Mouse (Mus musculus): ENCODE measurements at regions not wholly inside any gene's neighbourhood (a gene's known extent, or its start where the extent isn't known, plus 50 kb on each side); places are given as distances from the start of the nearest gene placed in this dataset.

DNA sequence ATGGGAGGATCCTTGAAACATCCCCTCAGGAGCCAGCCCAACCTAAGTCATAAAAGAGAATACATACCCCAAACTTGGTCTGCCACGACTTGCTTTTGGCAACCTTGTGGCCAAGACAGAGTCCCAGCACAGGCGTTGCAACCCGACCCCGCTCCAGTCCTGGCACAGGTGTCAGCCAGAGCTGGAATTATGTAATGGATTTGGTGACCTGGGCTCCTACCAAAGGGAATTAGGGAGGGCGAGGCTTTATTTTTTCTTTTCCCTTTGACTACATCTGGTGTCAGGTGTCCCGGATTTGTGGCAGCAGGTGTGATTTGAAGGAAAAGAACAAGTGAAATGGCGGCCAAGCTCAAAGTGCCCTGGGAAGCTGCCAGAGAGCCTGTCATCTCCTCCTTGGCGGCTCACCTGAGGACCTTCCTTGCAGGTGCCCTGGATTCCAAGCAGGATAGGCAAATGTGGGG, 212.9 kb downstream of the Mef2c start:
- no peak for DNase-seq

DNA sequence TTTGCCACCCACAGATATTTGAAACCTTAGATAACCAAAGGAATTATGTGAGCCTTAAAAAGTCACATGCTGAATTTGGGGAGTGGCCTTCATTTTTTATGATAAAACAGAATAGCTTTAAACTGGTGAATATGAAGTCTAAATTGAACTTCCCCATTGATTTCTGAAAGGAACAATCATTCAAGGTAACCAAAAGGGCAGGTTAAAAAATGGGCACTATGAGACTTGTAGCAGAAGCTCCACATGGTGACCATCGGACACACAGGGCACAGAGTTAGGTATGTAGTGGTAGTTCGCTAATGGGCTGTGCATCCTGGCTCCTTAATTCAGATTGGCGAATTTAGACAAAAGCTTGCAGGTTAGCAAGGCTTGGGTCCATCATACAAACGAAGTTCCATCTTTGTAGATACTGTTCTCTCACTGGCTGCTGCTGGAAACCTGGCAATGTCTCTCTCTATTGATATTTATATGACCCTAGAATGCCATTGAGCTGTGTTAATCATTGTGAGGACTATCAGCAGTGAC, 213.9 kb downstream of the Mef2c start:
- DNase-seq = no peak

GRCm38 (mm10) chr13:83718431-83719410, 214.9 kb downstream of the Mef2c start:
- DNase-seq = no peak

- no peak for DNase-seq
These were observed 215.9 kb downstream of the Mef2c start for GRCm38 (mm10) chr13:83719635-83720291.

DNA sequence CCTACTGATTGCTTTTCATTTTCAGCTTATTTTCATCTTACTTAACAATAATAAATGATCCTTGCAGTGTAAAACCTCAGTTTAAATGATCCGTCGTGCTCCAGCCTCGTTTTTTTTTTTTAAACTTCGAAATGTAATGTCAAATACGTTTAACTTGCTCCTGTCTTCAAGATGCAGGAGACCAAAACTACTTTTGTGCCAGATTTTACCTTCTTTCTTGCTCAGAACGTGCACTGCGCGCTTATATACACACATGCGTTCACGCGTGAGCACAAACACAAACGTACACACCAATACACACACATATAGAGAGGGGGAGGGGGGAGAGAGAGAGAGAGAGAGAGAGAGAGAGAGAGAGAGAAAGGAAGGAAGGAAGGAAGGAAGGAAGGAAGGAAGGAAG, 216.5 kb downstream of the Mef2c start:
- no peak for DNase-seq

- peak; percentile 37 to 44 for DNase-seq
These were observed 217.1 kb downstream of the Mef2c start for GRCm38 (mm10) chr13:83720883-83721371.

DNA sequence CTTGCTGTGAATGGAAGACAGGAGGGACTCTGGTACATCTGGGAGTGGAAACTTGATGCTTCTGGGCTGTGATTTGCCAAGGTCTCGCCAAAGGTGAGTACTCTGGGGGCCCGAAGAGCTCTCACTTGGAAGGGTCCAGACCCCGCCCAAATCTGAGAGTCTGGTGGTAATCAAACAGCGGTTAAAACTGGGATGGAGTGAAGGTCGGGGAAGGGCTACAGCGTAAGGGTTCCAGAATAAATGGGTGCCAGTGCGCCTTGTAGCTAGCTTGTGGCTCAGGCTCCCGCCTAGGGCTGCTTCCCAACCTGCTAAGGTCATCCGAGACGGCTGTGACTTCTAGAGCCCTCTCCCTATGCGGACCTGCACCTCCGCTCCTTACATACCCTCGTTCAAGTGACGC, 217.7 kb downstream of the Mef2c start:
- no peak for DNase-seq

GRCm38 (mm10) chr13:83722241-83722640, 218.4 kb downstream of the Mef2c start:
- no peak for DNase-seq

- DNase-seq = no peak
These were observed 219.0 kb downstream of the Mef2c start for GRCm38 (mm10) chr13:83722791-83723190.

DNA sequence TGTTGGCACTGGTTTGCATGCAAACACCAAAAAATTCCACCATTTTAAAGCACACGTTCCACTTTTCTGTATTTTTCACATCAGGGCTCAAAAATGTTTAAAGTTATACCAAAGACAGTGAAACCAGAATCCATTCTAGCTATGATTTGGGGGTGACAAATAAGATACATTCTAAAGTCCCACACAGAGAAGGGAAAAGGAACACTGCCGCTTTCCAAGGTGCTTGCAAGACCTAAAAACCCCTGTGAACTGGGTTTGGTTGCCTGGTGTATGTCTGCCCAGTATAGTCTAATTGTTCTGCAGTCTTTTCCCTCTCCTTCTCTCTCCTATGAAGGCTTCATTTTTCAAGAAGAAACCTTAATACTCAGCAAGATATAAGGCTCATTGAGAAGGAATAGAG, 219.6 kb downstream of the Mef2c start:
- DNase-seq = no peak

- no peak for DNase-seq
These were observed 220.4 kb downstream of the Mef2c start for GRCm38 (mm10) chr13:83724196-83724595.

DNA sequence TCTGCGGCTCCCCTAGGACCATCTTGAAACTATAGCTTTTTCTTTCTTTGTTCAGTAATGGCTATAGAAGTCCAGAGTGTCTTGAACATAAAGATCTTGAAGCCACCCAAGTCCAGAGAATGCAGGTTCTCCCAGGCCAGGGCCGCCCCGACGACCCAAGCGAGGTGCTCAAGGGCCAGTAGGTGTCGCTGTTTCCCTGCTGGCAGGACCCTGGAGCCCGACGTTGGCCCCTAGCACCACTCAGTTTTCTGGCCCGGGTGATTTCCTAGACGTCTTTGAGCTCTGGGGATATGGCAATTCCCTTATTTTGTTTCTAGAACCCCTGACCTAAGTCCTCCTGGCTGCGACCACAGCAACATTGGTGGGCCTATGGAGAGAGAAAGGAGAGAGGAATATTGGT, 221.2 kb downstream of the Mef2c start:
- DNase-seq = peak; percentile 78 to 82

- DNase-seq = no peak
These were observed 222.0 kb downstream of the Mef2c start for GRCm38 (mm10) chr13:83725831-83726230.

GRCm38 (mm10) chr13:83726346-83726975, 222.6 kb downstream of the Mef2c start:
- no peak for DNase-seq

DNA sequence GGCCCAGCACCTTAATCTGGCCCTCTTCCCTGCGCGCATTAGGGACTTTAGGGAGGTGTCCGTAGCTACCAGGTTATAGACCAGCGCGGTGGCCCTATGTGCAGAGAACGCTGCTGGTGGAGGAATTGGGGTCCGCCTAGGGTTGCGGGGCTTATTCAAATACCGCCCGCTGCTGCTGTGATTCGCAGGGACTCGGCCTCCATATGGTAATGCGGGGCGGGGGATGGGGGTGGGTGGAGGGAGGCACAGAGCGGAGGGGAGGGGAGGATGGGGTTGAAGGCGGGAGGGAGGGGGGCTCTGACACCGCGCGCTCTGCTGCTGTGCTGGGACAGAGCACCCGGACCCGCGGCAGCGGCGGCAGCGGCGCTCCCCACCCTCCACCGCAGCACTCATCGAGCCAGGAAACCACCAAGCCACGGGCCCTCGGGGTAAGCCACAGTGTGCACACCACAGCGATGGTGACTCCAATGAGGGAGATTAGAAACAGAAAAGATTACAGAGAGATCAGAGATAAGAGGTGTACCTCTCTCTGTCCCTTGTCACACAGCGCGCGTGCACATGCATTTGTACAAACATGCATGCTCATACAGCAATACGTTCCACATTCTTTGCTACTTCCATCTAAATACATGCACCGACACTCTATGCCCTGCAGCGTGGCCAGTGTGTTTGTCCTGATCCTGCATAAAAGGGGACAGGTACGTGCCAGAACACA, 223.4 kb downstream of the Mef2c start:
- DNase-seq = no peak

- no peak for DNase-seq
These were observed 224.0 kb downstream of the Mef2c start for GRCm38 (mm10) chr13:83727766-83728395.

GRCm38 (mm10) chr13:83728421-83729010, 224.7 kb downstream of the Mef2c start:
- no peak for DNase-seq

DNA sequence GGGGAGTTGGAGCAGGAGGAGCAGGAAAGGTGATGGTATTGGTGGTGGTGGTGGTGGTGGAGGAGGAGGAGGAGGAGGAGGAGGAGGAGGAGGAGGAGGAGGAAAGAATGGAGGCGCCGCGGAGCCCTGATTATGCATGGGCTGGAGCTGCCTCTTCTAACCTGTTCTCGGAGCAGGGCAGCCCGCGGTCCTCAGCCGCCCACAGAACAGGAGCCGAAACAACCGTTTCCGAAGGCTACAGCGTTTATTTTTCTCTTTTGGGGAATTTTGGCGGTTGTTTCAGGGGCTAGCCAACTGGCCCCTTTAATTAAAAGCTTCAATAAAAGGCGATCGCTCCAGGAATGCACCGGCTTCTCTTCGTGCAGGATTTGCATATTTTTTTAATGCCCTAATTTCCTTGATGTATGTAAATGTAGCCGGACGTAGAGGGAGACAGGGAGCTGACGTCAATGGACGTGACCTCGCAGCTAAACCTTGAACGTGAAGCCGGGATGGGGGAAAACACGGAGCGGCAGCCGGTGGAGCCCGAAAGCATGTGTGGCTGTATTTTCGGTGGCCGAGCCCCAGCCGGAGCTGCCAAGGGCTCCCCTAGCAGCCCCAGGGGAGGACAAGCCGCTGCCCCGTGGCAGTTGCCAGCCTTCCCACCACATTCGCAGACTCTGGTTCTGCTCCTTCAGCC, 225.6 kb downstream of the Mef2c start:
- DNase-seq = peak; percentile 66 to 78

DNA sequence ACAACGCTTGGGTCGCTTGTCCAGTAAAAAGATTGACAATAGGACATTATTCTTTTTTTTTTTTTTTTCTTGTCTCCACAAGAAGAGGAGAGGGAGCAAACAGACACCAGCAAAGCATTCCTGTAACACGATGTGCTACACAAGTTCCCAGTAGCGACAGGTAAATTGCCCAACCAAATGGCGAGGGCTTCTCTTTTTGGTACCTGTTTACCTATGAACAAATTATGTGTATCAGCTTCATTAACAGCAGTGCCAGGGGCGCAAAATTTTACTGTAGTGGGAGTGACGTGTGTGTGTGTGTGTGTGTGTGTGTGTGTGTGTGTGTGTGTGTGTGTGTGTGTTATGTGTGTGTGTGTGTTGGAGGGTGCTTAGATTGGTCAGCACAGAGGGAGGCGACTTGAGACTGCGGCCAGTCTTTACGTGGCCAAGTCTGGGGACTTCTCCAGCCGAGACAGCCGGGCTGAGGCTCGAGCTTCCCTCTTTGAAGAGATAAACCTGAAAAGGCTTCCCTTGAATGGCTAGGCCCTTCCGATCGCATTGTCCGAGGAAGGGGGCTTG, 226.4 kb downstream of the Mef2c start:
- DNase-seq = no peak

GRCm38 (mm10) chr13:83730713-83731480, 227.1 kb downstream of the Mef2c start:
- DNase-seq = peak; percentile 74 to 84
